Mouse (Mus musculus) cortical plate, adult 2 months (tissue): ENCODE data around the gene Cit.

Experiments used
- CTCF ChIP-seq: fragments of 200-500 bp; IDR thresholded peaks from 2 replicates; pipeline ENCODE4 v1.5.1; 2011; ENCODE audit warnings: mild to moderate bottlenecking, control low read depth, low read length; ENCODE audit not compliant: insufficient read depth; ENCODE audit errors: extremely low read depth
- POLR2A ChIP-seq: fragments of 200-500 bp; IDR thresholded peaks from 2 replicates; pipeline ENCODE4 v1.6.1; 2011; ENCODE audit warnings: mild to moderate bottlenecking, low read length, control low read depth; ENCODE audit not compliant: insufficient read depth; ENCODE audit errors: extremely low read depth

DNA sequence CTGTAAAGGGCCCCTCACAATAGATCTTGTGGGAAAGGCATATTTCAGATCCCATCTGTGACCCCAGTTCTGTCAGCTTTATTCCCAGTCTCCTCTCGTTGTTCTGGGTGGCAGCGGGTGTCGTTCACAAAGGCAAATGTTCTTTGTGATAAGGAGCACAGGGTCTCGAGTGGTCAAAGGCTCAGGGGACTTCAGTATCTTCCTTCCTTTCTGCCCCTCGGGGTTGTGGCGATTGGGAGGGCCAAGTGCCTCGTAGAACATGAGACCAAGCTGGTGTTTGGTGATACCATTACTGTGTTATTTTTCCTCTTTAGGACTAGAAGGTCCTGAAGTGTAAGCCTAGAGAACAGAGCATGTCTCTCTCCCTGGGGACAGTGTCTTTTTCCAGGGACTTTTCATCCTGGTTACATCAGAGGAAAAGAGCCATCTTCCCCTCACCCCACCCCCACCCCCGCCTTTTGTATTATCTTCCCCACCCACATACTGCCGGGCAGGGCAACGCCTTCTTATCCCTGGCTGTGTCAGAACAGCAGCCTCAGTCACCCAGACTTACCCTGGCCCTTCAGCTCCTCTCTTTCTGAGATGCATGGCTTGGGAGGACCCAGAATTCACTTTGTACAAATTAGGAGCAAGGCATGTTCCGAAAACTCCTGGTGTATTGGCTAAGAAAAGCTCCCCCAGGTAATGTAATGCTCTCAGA is 99.9 kb downstream of the Cit start:
- TF ChIP-seq POLR2A = no peak
- TF ChIP-seq CTCF = no peak
